Mouse (Mus musculus) spleen, postnatal 10 days (tissue): ENCODE measurements around the gene Ufd1.
"Not testable (repeated sequence)": the region's sequence is repeated elsewhere in the genome, so short reads cannot be mapped to it uniquely, and the experiment has no call there.

Source experiments
- DNase-seq, 2 experiments: peaks; one replicate each; pipeline ENCODE4 v3.0.0; 2021 to 2022; ENCODE audit warnings: low spot score in 2 of 2

The Ufd1 gene

GRCm38 (mm10) chr16:18811032-18811431 lies 547 bp upstream of the Ufd1 start:
- DNase-seq, result no peak

GRCm38 (mm10) chr16:18812385-18812910 lies 869 bp downstream of the Ufd1 start:
- peak in 1 of 2 experiments; percentile 75 for DNase-seq

GRCm38 (mm10) chr16:18822356-18822755 lies 10.8 kb downstream of the Ufd1 start:
- no peak for DNase-seq

- no peak for DNase-seq
Observed at GRCm38 (mm10) chr16:18822925-18823324, 11.3 kb downstream of the Ufd1 start.

- DNase-seq, result no peak
Observed at GRCm38 (mm10) chr16:18828630-18829029, 17.1 kb downstream of the Ufd1 start.

- no peak for DNase-seq
Observed at GRCm38 (mm10) chr16:18829102-18829501, 17.5 kb downstream of the Ufd1 start.

GRCm38 (mm10) chr16:18833486-18833885 lies 21.9 kb downstream of the Ufd1 start:
- DNase-seq, result no peak

GRCm38 (mm10) chr16:18836073-18836467 lies 24.5 kb downstream of the Ufd1 start:
- no peak for DNase-seq

GRCm38 (mm10) chr16:18836468-18837208 lies 25.1 kb downstream of the Ufd1 start, which contains the start of the genes 2510002D24Rik and Gm28539:
2510002D24Rik (plus strand) TSS chr16:18836578.
Gm28539 (plus strand) TSS chr16:18836584.
- peak; percentile 86 to 93 for DNase-seq

- no peak for DNase-seq
Observed at GRCm38 (mm10) chr16:18838346-18838745, 26.8 kb downstream of the Ufd1 start.

- no peak for DNase-seq
Observed at GRCm38 (mm10) chr16:18846301-18846820, 34.8 kb downstream of the Ufd1 start.

GRCm38 (mm10) chr16:18849521-18850190 lies 38.1 kb downstream of the Ufd1 start:
- DNase-seq, result not testable (repeated sequence)

- DNase-seq, result peak in 1 of 2 experiments; percentile 23
Observed at GRCm38 (mm10) chr16:18858551-18858950, 47.0 kb downstream of the Ufd1 start.

- DNase-seq, result no peak
Observed at GRCm38 (mm10) chr16:18860186-18860585, 48.6 kb downstream of the Ufd1 start.

GRCm38 (mm10) chr16:18870495-18870894 lies 58.9 kb downstream of the Ufd1 start:
- DNase-seq, result peak in 1 of 2 experiments; percentile 16

- DNase-seq, result no peak
Observed at GRCm38 (mm10) chr16:18876091-18876441, 64.5 kb downstream of the Ufd1 start.

GRCm38 (mm10) chr16:18876442-18877308 lies 65.1 kb downstream of the Ufd1 start, which contains the start of the genes Mrpl40 and Hira:
Mrpl40 (minus strand) TSS chr16:18876862.
Hira (plus strand) TSS chr16:18877037.
- DNase-seq, result peak; percentile 94 to 95

- peak; percentile 65 to 69 for DNase-seq
Observed at GRCm38 (mm10) chr16:18877386-18878090, 66.0 kb downstream of the Ufd1 start.

- no peak for DNase-seq
Observed at GRCm38 (mm10) chr16:18878091-18878720, 66.6 kb downstream of the Ufd1 start.

GRCm38 (mm10) chr16:18884044-18884443 lies 72.5 kb downstream of the Ufd1 start:
- no peak for DNase-seq
